Mouse (Mus musculus) G1E (cell line): ENCODE results near the gene Cyth1. TPM values are rescaled to one million over a fixed set of nuclear protein-coding genes. Genes with fewer than 3 reads are reported as not detected.
A peak's percentile ranks its signal among the peaks of the same experiment; 100 is the strongest.

Experiments used
- ATAC-seq: 2 replicates; pipeline ENCODE4 v1.8.0; 2016; ENCODE audit warnings: mild to moderate bottlenecking; ENCODE audit not compliant: insufficient number of reproducible peaks, poor library complexity, low FRiP score, severe bottlenecking; ENCODE audit errors: extremely low read depth
- DNase-seq: peaks from one replicate; pipeline ENCODE4 v3.0.0; 2012; ENCODE audit warnings: low spot score
- H3K27me3 ChIP-seq: 2 replicates; pipeline ENCODE4 v1.6.1; 2012; ENCODE audit warnings: mild to moderate bottlenecking, low read length, inconsistent platforms; ENCODE audit not compliant: insufficient read depth
- H3K36me3 ChIP-seq: replicated peaks from 2 replicates; pipeline ENCODE3; 2012; ENCODE audit warnings: mild to moderate bottlenecking, inconsistent platforms
- H3K4me1 ChIP-seq: 2 replicates; pipeline ENCODE4 v1.6.1; 2012; ENCODE audit warnings: low read depth, low read length, inconsistent platforms, mixed read lengths; ENCODE audit not compliant: insufficient read depth
- H3K4me3 ChIP-seq: 2 replicates; pipeline ENCODE4 v1.5.1; 2012; ENCODE audit warnings: low read depth, mild to moderate bottlenecking, inconsistent platforms, low read length, moderate library complexity, mixed read lengths
- H3K9me3 ChIP-seq: replicated peaks from 2 replicates; pipeline ENCODE4 v1.6.1; 2012; ENCODE audit warnings: inconsistent platforms
- CTCF ChIP-seq: IDR thresholded peaks from 2 replicates; pipeline ENCODE4 v1.5.1; 2012; ENCODE audit warnings: low read depth, low read length, inconsistent platforms, mixed read lengths
- GATA1 ChIP-seq: IDR thresholded peaks from 2 replicates; pipeline ENCODE4 v1.6.1; 2012; ENCODE audit warnings: borderline replicate concordance, low read length, inconsistent platforms, mixed read lengths
- GATA2 ChIP-seq: IDR thresholded peaks from 2 replicates; pipeline ENCODE4 v1.6.1; 2012; ENCODE audit warnings: low read depth, low read length, inconsistent platforms, borderline replicate concordance
- POLR2AphosphoS5 ChIP-seq: IDR thresholded peaks from 2 replicates; pipeline ENCODE4 v1.6.1; 2012; ENCODE audit warnings: low read depth, low read length, inconsistent platforms; ENCODE audit not compliant: insufficient replicate concordance
- TAL1 ChIP-seq: conservative IDR thresholded peaks from 2 replicates; pipeline ENCODE4 v1.6.1; 2012; ENCODE audit warnings: low read depth, low read length, inconsistent platforms, mixed read lengths
- polyA plus RNA-seq: library from polyadenylated mRNA; stranded (reverse); fragments of >175 nt; gene quantifications from 2 replicates; pipeline ENCODE4 v1.2.3, GENCODE M21; 2012
- total RNA-seq, 2 experiments: library from RNA; stranded (forward) in 1 of 2; stranded (reverse) in 1 of 2; fragments of 200-1000 nt in 1 of 2; fragments of >200 nt in 1 of 2; fragmentation: Nextera tagmentation in 1 of 2; gene quantifications; 2 replicates each; pipeline ENCODE4 v1.2.3; 2014 to 2017

The Cyth1 gene
- total and polyA plus RNA-seq, 3 experiments, result 3.1 to 7.1 (median 4.0) TPM

DNA sequence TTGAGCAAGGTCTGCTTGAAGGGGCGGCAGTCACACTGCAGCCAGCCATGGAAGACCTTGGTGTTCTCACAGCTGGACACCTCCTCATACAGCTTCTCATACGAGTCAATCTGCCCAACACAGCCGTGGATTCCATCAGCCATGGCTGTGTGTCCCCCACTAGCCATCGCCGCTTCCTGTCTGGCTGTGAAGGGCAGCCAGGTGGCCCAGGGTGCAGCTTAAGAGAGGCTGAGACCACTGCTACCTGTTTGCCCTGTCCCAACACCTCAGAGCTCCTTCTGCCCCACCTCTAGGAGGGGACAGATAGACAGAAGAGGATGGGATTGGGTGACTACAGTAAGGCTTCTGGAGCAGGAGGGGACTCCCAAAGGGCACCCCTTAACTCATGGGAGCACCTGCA lies 145.0 kb downstream of the Cyth1 start:
- TF ChIP-seq GATA2 (no peak), POLR2AphosphoS5 (no peak), CTCF (no peak), GATA1 (no peak), TAL1 (no peak)

DNA sequence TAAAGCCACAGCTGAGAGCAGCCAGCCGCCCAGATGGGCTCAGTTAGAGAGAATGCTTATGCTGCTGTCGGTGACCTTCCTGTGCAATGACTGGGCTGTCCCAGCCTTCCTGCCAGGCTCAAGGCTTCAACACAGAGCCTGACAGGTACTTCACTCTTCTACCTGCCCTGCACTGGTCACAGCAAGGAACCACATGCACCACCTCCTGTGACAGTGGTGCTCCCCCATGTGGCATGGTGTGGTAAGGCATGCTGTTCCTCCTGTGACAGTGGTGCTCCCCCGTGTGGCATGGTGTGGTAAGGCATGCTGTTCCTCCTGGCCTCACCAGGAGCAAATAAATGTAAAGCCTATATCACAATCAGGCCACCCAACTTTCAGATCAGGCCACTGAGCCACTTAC lies 145.6 kb downstream of the Cyth1 start:
- DNase-seq, result peak; percentile 50
- H3K4me1 ChIP-seq, result no peaks in the 10 kb centered on the region
- TF ChIP-seq CTCF (peak; percentile 100), TAL1 (no peak)

More for the DNA sequence above, 145.0 kb downstream of the Cyth1 start:
- no peak for DNase-seq
- no peak for ATAC-seq
- no peaks in the 10 kb centered on the region for H3K36me3 ChIP-seq
- H3K4me3 ChIP-seq, result no peak overlapping the region
- no peaks in the 10 kb centered on the region for H3K4me1 ChIP-seq
- H3K9me3 ChIP-seq, result no peaks in the 10 kb centered on the region
- H3K27me3 ChIP-seq, result peaks cover 8% of the 10 kb centered on the region; the same call in 1 of the 2 replicates

DNA sequence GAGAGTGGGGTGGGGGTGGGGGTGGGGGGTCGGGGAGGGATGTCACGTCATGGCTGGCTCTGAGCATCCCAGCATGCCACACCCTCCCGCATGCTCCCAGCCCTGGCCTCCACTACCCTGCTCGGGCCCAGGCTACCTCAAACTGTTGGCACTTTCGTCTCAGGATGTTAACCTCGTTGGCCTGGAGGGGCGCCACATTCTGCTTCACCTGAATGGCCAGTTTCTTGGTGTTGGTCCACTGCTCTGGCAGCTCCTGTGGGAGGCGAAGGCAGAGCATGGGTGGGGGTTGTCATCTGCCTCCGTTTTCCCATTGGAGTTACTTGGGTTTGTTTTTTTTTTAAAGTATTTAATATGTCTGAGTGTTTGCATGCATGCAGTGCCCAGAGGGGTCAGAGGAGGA lies 147.3 kb downstream of the Cyth1 start:
- no peak for ATAC-seq
- peaks cover 18% of the 10 kb centered on the region; the same call in 1 of the 2 replicates for H3K27me3 ChIP-seq
- no peaks in the 10 kb centered on the region for H3K9me3 ChIP-seq
- TF ChIP-seq CTCF (no peak), TAL1 (no peak), POLR2AphosphoS5 (no peak), GATA2 (no peak), GATA1 (no peak)
- H3K4me3 ChIP-seq, result no peak overlapping the region
- H3K4me1 ChIP-seq, result no peaks in the 10 kb centered on the region
- DNase-seq, result no peak
- no peaks in the 10 kb centered on the region for H3K36me3 ChIP-seq

More for the DNA sequence above, 145.6 kb downstream of the Cyth1 start:
- peaks cover 10% of the 10 kb centered on the region; the same call in 1 of the 2 replicates for H3K27me3 ChIP-seq
- no peaks in the 10 kb centered on the region for H3K36me3 ChIP-seq
- peak; percentile 58 for ATAC-seq
- no peaks in the 10 kb centered on the region for H3K9me3 ChIP-seq
- no peak overlapping the region for H3K4me3 ChIP-seq

DNA sequence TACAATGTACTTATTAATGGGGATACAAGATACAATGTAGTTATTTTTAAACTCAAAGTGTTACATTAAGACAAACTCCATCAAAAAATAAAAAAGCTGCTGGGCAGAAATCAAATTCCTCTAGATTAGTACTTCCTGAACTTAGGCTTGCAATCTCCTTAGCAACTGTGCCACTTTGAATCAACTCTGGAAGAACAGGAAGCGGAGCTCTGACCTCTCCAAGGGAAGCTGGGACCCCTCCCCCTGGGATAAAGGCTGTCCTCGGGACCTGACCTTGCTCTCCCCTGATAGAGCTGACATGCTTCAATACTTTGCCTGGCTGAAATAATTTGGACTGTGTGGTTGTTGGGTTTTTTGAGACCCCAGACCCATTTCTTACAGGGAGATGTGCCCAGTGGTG lies 151.7 kb downstream of the Cyth1 start:
- no peak for DNase-seq
- no peak for ATAC-seq
- no peak for TF ChIP-seq GATA1
- no peak for TF ChIP-seq CTCF
- no peak for TF ChIP-seq POLR2AphosphoS5
- no peak for TF ChIP-seq GATA2
- no peak for TF ChIP-seq TAL1
- Histone ChIP-seq H3K9me3 (no peaks in the 10 kb centered on the region), H3K4me3 (no peak overlapping the region), H3K4me1 (no peaks in the 10 kb centered on the region), H3K27me3 (peaks cover 34% of the 10 kb centered on the region; the same call in 1 of the 2 replicates), H3K36me3 (no peaks in the 10 kb centered on the region)

DNA sequence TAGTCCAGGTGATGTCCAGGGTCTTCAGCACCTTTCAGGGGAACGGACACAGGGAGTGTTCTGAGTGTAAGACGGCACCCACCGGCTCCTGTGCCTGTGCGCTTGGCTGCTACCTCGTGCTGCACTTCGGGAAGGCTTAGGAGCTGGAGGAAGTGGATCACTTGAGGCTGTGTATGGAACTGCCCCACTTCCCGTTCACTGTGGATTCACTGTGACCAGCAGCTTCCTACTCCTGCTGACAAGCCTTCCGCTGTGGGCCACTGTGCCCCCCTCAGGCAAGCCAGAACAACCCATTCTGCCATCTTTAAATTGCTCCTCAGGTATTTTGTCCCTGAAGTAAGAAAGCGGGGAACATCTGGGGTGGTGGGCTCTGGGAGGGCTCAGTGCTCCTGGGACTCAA lies 153.4 kb downstream of the Cyth1 start:
- TF ChIP-seq CTCF, result no peak
- no peak for TF ChIP-seq TAL1
- no peak for TF ChIP-seq POLR2AphosphoS5
- TF ChIP-seq GATA1, result no peak
- no peak for TF ChIP-seq GATA2
- DNase-seq, result no peak
- ATAC-seq, result no peak
- Histone ChIP-seq H3K36me3 (no peaks in the 10 kb centered on the region), H3K4me1 (no peaks in the 10 kb centered on the region), H3K27me3 (peaks cover 28% of the 10 kb centered on the region; the same call in 1 of the 2 replicates), H3K4me3 (no peak overlapping the region), H3K9me3 (peaks cover 4% of the 10 kb centered on the region; the same call in 1 of the 2 replicates)

DNA sequence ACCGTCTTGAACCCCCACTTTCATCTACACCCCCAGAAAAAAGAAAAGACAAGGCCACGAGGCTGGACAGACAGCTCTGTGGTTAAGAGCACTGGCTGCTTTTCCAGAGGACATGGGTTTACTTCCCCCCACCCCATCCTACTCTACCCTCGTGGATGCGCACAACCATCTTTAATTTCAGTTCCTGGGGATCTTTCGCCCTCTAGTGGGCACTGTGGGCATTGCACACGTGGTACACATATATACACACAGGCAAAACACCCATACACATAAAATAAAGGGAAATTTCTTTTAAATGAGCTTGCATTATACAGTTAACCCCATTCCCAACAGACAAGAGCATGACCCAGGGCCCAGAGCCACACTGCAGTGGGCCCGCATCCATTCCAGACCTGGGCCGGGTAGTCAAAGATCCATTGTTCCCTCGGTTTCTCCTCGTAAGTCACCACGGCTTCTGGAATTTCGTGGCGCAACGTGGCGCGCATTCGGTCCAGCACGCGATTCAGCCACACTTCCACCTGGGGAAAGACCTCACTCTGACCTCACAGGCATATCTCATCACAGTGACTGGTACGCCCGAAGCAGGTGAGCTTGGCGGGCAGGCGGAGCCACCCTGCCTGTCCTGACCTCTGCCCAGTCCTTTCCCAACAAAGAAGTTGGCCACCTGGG lies 157.3 kb downstream of the Cyth1 start:
- no peak for TF ChIP-seq GATA1
- 0 out of 2 replicates have a peak, but pooled peaks have one; percentile 64 for TF ChIP-seq CTCF
- TF ChIP-seq TAL1, result no peak
- no peak for TF ChIP-seq GATA2
- DNase-seq, result no peak
- Histone ChIP-seq H3K36me3 (no peaks in the 10 kb centered on the region), H3K4me3 (no peak overlapping the region), H3K27me3 (peaks cover 18% of the 10 kb centered on the region; the same call in 1 of the 2 replicates), H3K4me1 (no peaks in the 10 kb centered on the region), H3K9me3 (peaks cover 4% of the 10 kb centered on the region; the same call in 1 of the 2 replicates)
- ATAC-seq, result no peak
